Mouse (Mus musculus) MEL (cell line): ENCODE measurements around the gene Tnfrsf8. TPM values are rescaled to one million over a fixed set of nuclear protein-coding genes. Genes with fewer than 3 reads are reported as not detected.

Source experiments
- DNase-seq: peaks from one replicate; pipeline ENCODE4 v3.0.0; 2011; ENCODE audit warnings: low read depth, low spot score
- H3K27ac ChIP-seq: 2 replicates; pipeline ENCODE4 v1.5.1; 2012; ENCODE audit warnings: low read depth, mild to moderate bottlenecking, control low read depth, low read length, moderate library complexity; ENCODE audit not compliant: control insufficient read depth
- H3K27me3 ChIP-seq, 2 experiments: fragments of 150-350 bp in 1 of 2; sonication (generic) in 1 of 2; 2 replicates each; pipeline ENCODE4 v1.6.1; 2012; ENCODE audit warnings: low read length in 2 of 2, mild to moderate bottlenecking in 2 of 2, improper control_type of control experiment in 1 of 2, moderate library complexity in 1 of 2; ENCODE audit not compliant: insufficient read depth in 2 of 2, control insufficient read depth in 1 of 2
- H3K36me3 ChIP-seq, 2 experiments: 2 replicates each; pipeline ENCODE4 v1.6.1; 2012 to 2014; ENCODE audit warnings: low read length in 2 of 2, improper control_type of control experiment in 1 of 2, inconsistent platforms in 1 of 2, mild to moderate bottlenecking in 1 of 2; ENCODE audit not compliant: insufficient read depth in 2 of 2, control insufficient read depth in 1 of 2
- H3K4me1 ChIP-seq, 2 experiments: fragments of 150-350 bp in 1 of 2; sonication (generic) in 1 of 2; 2 replicates each; pipeline ENCODE4 v1.6.1; 2012; ENCODE audit warnings: low read length in 2 of 2, improper control_type of control experiment in 1 of 2, mild to moderate bottlenecking in 1 of 2; ENCODE audit not compliant: insufficient read depth in 2 of 2, control insufficient read depth in 1 of 2
- H3K4me3 ChIP-seq, 2 experiments: fragments of 150-350 bp in 1 of 2; sonication (generic) in 1 of 2; 2 replicates each; pipeline ENCODE4 v1.5.1; 2012; ENCODE audit warnings: low read depth in 2 of 2, low read length in 2 of 2, mild to moderate bottlenecking in 2 of 2, moderate library complexity in 2 of 2, control low read depth in 1 of 2, improper control_type of control experiment in 1 of 2; ENCODE audit not compliant: control insufficient read depth in 1 of 2, insufficient read depth in 1 of 2
- H3K79me2 ChIP-seq: 2 replicates; pipeline ENCODE4 v1.6.1; 2012; ENCODE audit warnings: mild to moderate bottlenecking, low read length, moderate library complexity; ENCODE audit not compliant: control insufficient read depth, poor library complexity, insufficient read depth
- H3K9ac ChIP-seq: 2 replicates; pipeline ENCODE4 v1.6.1; 2012; ENCODE audit warnings: low read depth, mild to moderate bottlenecking, control low read depth, low read length, moderate library complexity; ENCODE audit not compliant: control insufficient read depth, poor library complexity, severe bottlenecking
- H3K9me3 ChIP-seq: fragments of 150-350 bp; sonication (generic); replicated peaks from 2 replicates; pipeline ENCODE4 v1.6.1; 2012; ENCODE audit warnings: mild to moderate bottlenecking, low read length, improper control_type of control experiment, moderate library complexity; ENCODE audit not compliant: insufficient read depth
- BHLHE40 ChIP-seq: IDR thresholded peaks from 2 replicates; pipeline ENCODE4 v1.6.1; 2012; ENCODE audit warnings: low read depth, mild to moderate bottlenecking, inconsistent platforms, low read length, improper control_type of control experiment, borderline replicate concordance
- CHD1 ChIP-seq: IDR thresholded peaks from 2 replicates; pipeline ENCODE4 v1.6.1; 2012; ENCODE audit warnings: low read depth, mild to moderate bottlenecking, inconsistent platforms, low read length, improper control_type of control experiment
- CHD2 ChIP-seq: IDR thresholded peaks from 2 replicates; pipeline ENCODE4 v1.6.1; 2011; ENCODE audit warnings: low read length, improper control_type of control experiment
- E2F4 ChIP-seq: IDR thresholded peaks from 2 replicates; pipeline ENCODE4 v1.6.1; 2011; ENCODE audit warnings: low read depth, low read length, improper control_type of control experiment, borderline replicate concordance
- ELF1 ChIP-seq: IDR thresholded peaks from 2 replicates; pipeline ENCODE4 v1.6.1; 2014; ENCODE audit warnings: low read depth, mild to moderate bottlenecking, inconsistent platforms, low read length, improper control_type of control experiment, moderate library complexity
- EP300 ChIP-seq, 2 experiments: IDR thresholded peaks; 2 replicates each; pipeline ENCODE4 v1.6.1; 2011; ENCODE audit warnings: improper control_type of control experiment in 2 of 2, low read length in 2 of 2, low read depth in 1 of 2, mild to moderate bottlenecking in 1 of 2
- JUND ChIP-seq: IDR thresholded peaks from 2 replicates; pipeline ENCODE4 v1.6.1; 2011; ENCODE audit warnings: low read depth, mild to moderate bottlenecking, improper control_type of control experiment, low read length
- KAT2A ChIP-seq: conservative IDR thresholded peaks from 2 replicates; pipeline ENCODE4 v1.6.1; 2012; ENCODE audit warnings: low read depth, low read length, improper control_type of control experiment, inconsistent platforms
- MAFK ChIP-seq: IDR thresholded peaks from 2 replicates; pipeline ENCODE4 v1.6.1; 2011; ENCODE audit warnings: low read depth, mild to moderate bottlenecking, low read length, improper control_type of control experiment, borderline replicate concordance
- MAX ChIP-seq: IDR thresholded peaks from 2 replicates; pipeline ENCODE4 v1.6.1; 2011; ENCODE audit warnings: low read length, improper control_type of control experiment
- MAZ ChIP-seq: IDR thresholded peaks from 2 replicates; pipeline ENCODE4 v1.6.1; 2012; ENCODE audit warnings: low read depth, mild to moderate bottlenecking, inconsistent platforms, low read length, improper control_type of control experiment
- MEF2A ChIP-seq: IDR thresholded peaks from 2 replicates; pipeline ENCODE4 v1.6.1; 2014; ENCODE audit warnings: low read depth, mild to moderate bottlenecking, inconsistent platforms, low read length, improper control_type of control experiment; ENCODE audit not compliant: poor library complexity, insufficient replicate concordance, severe bottlenecking; ENCODE audit errors: extremely low read depth
- MYB ChIP-seq: IDR thresholded peaks from 2 replicates; pipeline ENCODE4 v1.6.1; 2011; ENCODE audit warnings: mild to moderate bottlenecking, low read depth, low read length, improper control_type of control experiment
- MYC ChIP-seq: IDR thresholded peaks from 2 replicates; pipeline ENCODE4 v1.6.1; 2011; ENCODE audit warnings: low read depth, mild to moderate bottlenecking, low read length, improper control_type of control experiment, moderate library complexity
- POLR2AphosphoS5 ChIP-seq: IDR thresholded peaks from 2 replicates; pipeline ENCODE4 v1.6.1; 2012; ENCODE audit warnings: low read depth, borderline replicate concordance, mild to moderate bottlenecking, inconsistent platforms, low read length, moderate library complexity, mixed read lengths
- RAD21 ChIP-seq: IDR thresholded peaks from 2 replicates; pipeline ENCODE4 v1.6.1; 2011; ENCODE audit warnings: mild to moderate bottlenecking, low read depth, low read length, improper control_type of control experiment
- RCOR1 ChIP-seq: IDR thresholded peaks from 2 replicates; pipeline ENCODE4 v1.6.1; 2012; ENCODE audit warnings: low read depth, mild to moderate bottlenecking, inconsistent platforms, low read length, improper control_type of control experiment
- TBP ChIP-seq: IDR thresholded peaks from 2 replicates; pipeline ENCODE4 v1.8.0; 2011; ENCODE audit warnings: low read depth, low read length, improper control_type of control experiment
- UBTF ChIP-seq: IDR thresholded peaks from 2 replicates; pipeline ENCODE4 v1.6.1; 2012; ENCODE audit warnings: low read depth, mild to moderate bottlenecking, inconsistent platforms, low read length, improper control_type of control experiment, moderate library complexity, borderline replicate concordance; ENCODE audit not compliant: insufficient read depth
- USF1 ChIP-seq: IDR thresholded peaks from 2 replicates; pipeline ENCODE4 v1.6.1; 2014; ENCODE audit warnings: low read depth, mild to moderate bottlenecking, inconsistent platforms, low read length, improper control_type of control experiment, moderate library complexity
- ZMIZ1 ChIP-seq: IDR thresholded peaks from 2 replicates; pipeline ENCODE4 v1.6.1; 2012; ENCODE audit warnings: low read depth, mild to moderate bottlenecking, inconsistent platforms, low read length, improper control_type of control experiment, moderate library complexity
- polyA plus RNA-seq, 2 experiments: library from polyadenylated mRNA; stranded (reverse) in 1 of 2; unstranded in 1 of 2; fragments of >175 nt in 1 of 2; fragments of >200 nt in 1 of 2; gene quantifications; 2 replicates each; pipeline versions ENCODE4 v1.2.1 to v1.2.4; 2012; ENCODE audit warnings: low replicate concordance in 2 of 2, low read depth in 1 of 2; ENCODE audit not compliant: insufficient read length in 2 of 2, insufficient read depth in 1 of 2, missing spikeins in 1 of 2
- total RNA-seq: library from RNA; depleted of rRNA; stranded (reverse); fragments of 300-350 nt; gene quantifications from 2 replicates; pipeline ENCODE4 v1.2.3, GENCODE M21; 2012

Tnfrsf8 gene
- total and polyA plus RNA-seq, 3 experiments = not detected

GRCm38 (mm10) chr4:145239049-145239830 is 75.7 kb downstream of the Tnfrsf8 start:
- no peak for TF ChIP-seq MEF2A
- TF ChIP-seq UBTF = no peak
- no peak for TF ChIP-seq RAD21
- TF ChIP-seq MAX = no peak
- no peak for TF ChIP-seq KAT2A
- TF ChIP-seq CHD1 = no peak
- no peak for TF ChIP-seq TBP
- TF ChIP-seq CHD2 = no peak
- Histone ChIP-seq H3K9ac (no peak overlapping the region), H3K4me1 (no peaks in the 10 kb centered on the region), H3K9me3 (no peaks in the 10 kb centered on the region), H3K27me3 (no peaks in the 10 kb centered on the region), H3K36me3 (no peaks in the 10 kb centered on the region), H3K27ac (no peak overlapping the region), H3K79me2 (no peaks in the 10 kb centered on the region), H3K4me3 (no peak overlapping the region)
- DNase-seq = no peak

GRCm38 (mm10) chr4:145236027-145236426 is 78.9 kb downstream of the Tnfrsf8 start:
- Histone ChIP-seq H3K27ac (no peak overlapping the region), H3K9me3 (no peaks in the 10 kb centered on the region), H3K4me1 (no peaks in the 10 kb centered on the region)

More at GRCm38 (mm10) chr4:145236027-145236426, 78.9 kb downstream of the Tnfrsf8 start:
- no peak overlapping the region for H3K4me3 ChIP-seq
- H3K27me3 ChIP-seq = no peaks in the 10 kb centered on the region
- no peak overlapping the region for H3K9ac ChIP-seq
- DNase-seq = no peak
- H3K79me2 ChIP-seq = no peaks in the 10 kb centered on the region
- no peaks in the 10 kb centered on the region for H3K36me3 ChIP-seq
- TF ChIP-seq MAZ = no peak
- no peak for TF ChIP-seq EP300 (IDR thresholded peaks at IDR 0.05; ENCODE audit: low read depth in 1 of 2, low read length in 2 of 2)
- no peak for TF ChIP-seq RCOR1
- no peak for TF ChIP-seq POLR2AphosphoS5
- no peak for TF ChIP-seq JUND
- no peak for TF ChIP-seq MAFK
- no peak for TF ChIP-seq USF1
- TF ChIP-seq MYB = no peak
- TF ChIP-seq ZMIZ1 = no peak
- no peak for TF ChIP-seq CHD2
- no peak for TF ChIP-seq UBTF
- TF ChIP-seq MYC = no peak
- no peak for TF ChIP-seq BHLHE40
- TF ChIP-seq E2F4 = no peak
- no peak for TF ChIP-seq MEF2A
- TF ChIP-seq ELF1 = no peak
